Mouse (Mus musculus) lung, embryonic 16.5 days (tissue): ENCODE data around the gene Arfgap3. TPM values are rescaled to one million over a fixed set of nuclear protein-coding genes. Genes with fewer than 3 reads are reported as not detected.
"Not testable (repeated sequence)": the region's sequence is repeated elsewhere in the genome, so short reads cannot be mapped to it uniquely, and the experiment has no call there.

ENCODE experiments used
- ATAC-seq: fragments of 200-750 bp; cut with Nextera tagmentation; 2 replicates; pipeline ENCODE4 v1.8.0; 2017; ENCODE audit warnings: low read depth, mild to moderate bottlenecking, moderate library complexity
- H3K27ac ChIP-seq: fragments of 300-500 bp; sonication (generic); 2 replicates; pipeline ENCODE4 v1.5.1; 2014; ENCODE audit warnings: mild to moderate bottlenecking, control low read depth, low read length
- H3K27me3 ChIP-seq: fragments of 300-500 bp; sonication (generic); 2 replicates; pipeline ENCODE4 v1.6.1; 2014; ENCODE audit warnings: low read depth, low read length, mixed read lengths; ENCODE audit not compliant: control insufficient read depth, insufficient read depth
- H3K36me3 ChIP-seq: fragments of 300-500 bp; sonication (generic); 2 replicates; pipeline ENCODE4 v1.6.1; 2014; ENCODE audit warnings: low read length; ENCODE audit not compliant: control insufficient read depth, insufficient read depth
- H3K4me1 ChIP-seq: fragments of 300-500 bp; sonication (generic); replicated peaks from 2 replicates; pipeline ENCODE4 v1.6.1; 2014; ENCODE audit warnings: low read length, mixed read lengths; ENCODE audit not compliant: control insufficient read depth, insufficient read depth
- H3K4me2 ChIP-seq: fragments of 300-500 bp; sonication (generic); 2 replicates; pipeline ENCODE4 v1.6.1; 2014; ENCODE audit warnings: low read depth, low read length, control low read depth
- H3K4me3 ChIP-seq: fragments of 300-500 bp; sonication (generic); 2 replicates; pipeline ENCODE4 v1.5.1; 2014; ENCODE audit warnings: mild to moderate bottlenecking, low read length, control low read depth
- H3K9ac ChIP-seq: fragments of 300-500 bp; sonication (generic); 2 replicates; pipeline ENCODE4 v1.6.1; 2014; ENCODE audit warnings: low read length, control low read depth
- H3K9me3 ChIP-seq: fragments of 300-500 bp; sonication (generic); 2 replicates; pipeline ENCODE4 v1.6.1; 2016; ENCODE audit warnings: low read length; ENCODE audit not compliant: control insufficient read depth
- WGBS: fragments of 180-500 bp; shearing (Covaris S2); extraction: QIAGEN DNeasy Blood & Tissue Kit; methylation state at CpG from one replicate; pipeline ENCODE4 v1.1.7; 2014; 5-methylcytosine and 5-hydroxymethylcytosine counted together
- polyA plus RNA-seq: library from polyadenylated mRNA; unstranded; fragments of >200 nt; fragmentation: Nextera tagmentation; extraction: Ambion mirVana; gene quantifications from 2 replicates; pipeline ENCODE4 v1.2.1, GENCODE M21; 2015

Arfgap3 gene
- polyA plus RNA-seq, 1 experiment from 2014 or later = 45.8 TPM

DNA sequence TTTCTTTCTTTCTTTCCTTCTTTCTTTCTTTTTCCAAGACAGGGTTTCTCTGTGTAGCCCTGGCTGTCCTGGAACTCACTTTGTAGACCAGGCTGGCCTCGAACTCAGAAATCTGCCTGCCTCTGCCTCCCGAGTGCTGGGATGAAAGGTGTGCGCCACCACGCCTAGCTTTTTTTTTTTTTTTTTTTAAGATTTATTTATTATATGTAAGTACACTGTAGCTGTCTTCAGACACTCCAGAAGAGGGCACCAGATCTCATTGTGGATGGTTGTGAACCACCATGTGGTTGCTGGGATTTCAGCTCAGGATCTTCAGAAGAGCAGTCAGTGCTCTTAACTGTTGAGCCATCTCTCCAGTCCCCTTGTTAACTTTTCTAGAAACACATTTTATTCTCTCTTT is 18.7 kb upstream of the Arfgap3 start:
- not testable (repeated sequence) for H3K36me3 ChIP-seq, H3K9ac ChIP-seq, H3K4me3 ChIP-seq, H3K4me1 ChIP-seq, ATAC-seq, H3K4me2 ChIP-seq, H3K27me3 ChIP-seq, H3K27ac ChIP-seq, H3K9me3 ChIP-seq
- 88% methylated on average over 4 of the region's 4 CpGs for WGBS

DNA sequence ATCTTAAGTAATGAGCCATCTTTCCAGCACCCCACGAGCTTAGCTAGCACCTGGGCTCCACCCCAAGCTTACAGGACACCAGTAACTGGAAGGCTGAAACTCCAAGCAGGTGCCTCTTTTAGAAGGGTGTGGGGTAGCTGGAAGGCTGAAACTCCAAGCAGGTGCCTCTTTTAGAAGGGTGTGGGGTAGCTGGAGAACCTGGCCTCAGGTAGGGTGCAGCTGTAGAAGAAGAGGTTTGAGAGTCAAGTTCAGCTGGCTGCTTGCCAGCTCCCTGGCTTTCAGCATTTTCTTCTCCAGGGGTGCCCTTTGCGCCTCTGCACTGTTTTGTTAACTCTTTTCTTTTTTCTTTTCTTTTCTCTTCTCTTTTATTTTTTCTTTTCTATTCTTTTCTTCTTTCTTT is 18.2 kb upstream of the Arfgap3 start:
- H3K4me1 ChIP-seq = peaks cover 6% of the 10 kb centered on the region; the same call in 1 of the 2 replicates
- no peaks in the 10 kb centered on the region for H3K9me3 ChIP-seq
- 71% methylated on average over 2 of the region's 2 CpGs for WGBS
- H3K4me2 ChIP-seq = 0 out of 2 replicates have a peak overlapping the region, but pooled peaks have one; percentile 8
- H3K4me3 ChIP-seq = no peak overlapping the region
- no peaks in the 10 kb centered on the region for H3K27me3 ChIP-seq
- no peak overlapping the region for H3K9ac ChIP-seq
- H3K27ac ChIP-seq = peak overlapping the region; percentile 87
- peaks cover 4% of the 10 kb centered on the region for H3K36me3 ChIP-seq
- ATAC-seq = peak; percentile 67

DNA sequence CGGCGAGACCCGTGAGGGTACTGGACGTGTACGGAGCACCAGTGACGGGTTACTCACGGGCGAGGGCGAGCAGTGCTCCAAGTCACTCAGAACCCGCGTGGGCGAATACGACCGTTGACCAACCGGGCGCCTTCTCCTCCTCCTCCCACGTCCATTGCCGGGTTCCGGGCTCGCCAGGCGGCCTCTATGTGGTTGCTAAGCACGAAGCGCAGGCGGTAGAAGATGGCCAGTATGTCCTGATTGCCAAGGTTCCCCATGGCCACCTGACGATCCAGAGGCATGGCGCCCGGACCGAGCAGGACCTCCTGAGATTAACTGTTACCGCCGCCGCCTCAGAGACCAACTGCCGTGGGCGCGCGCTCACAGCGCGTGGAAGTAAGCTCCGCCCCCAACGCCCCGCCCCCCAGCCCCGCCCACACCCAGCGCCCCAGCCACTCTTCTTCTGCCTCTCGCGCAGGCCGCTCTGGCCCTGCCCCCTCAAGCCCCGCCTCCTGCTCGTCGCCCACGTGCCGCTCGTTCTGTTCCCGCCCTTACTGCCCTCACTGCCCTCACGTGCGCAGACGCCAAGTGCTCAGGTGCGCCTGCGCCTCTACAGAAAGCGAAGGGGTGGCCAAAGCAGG is 17.0 kb upstream of the Arfgap3 start:
- Histone ChIP-seq H3K4me2 (peak overlapping the region; percentile 87), H3K9ac (peak overlapping the region; percentile 59), H3K9me3 (no peaks in the 10 kb centered on the region), H3K4me3 (peak overlapping the region; percentile 56), H3K4me1 (peaks cover 6% of the 10 kb centered on the region; the same call in 1 of the 2 replicates), H3K27me3 (no peaks in the 10 kb centered on the region), H3K27ac (no peak overlapping the region), H3K36me3 (no peaks in the 10 kb centered on the region)
- 9% methylated on average over 58 of the region's 58 CpGs for WGBS
- ATAC-seq = peak; percentile 91

DNA sequence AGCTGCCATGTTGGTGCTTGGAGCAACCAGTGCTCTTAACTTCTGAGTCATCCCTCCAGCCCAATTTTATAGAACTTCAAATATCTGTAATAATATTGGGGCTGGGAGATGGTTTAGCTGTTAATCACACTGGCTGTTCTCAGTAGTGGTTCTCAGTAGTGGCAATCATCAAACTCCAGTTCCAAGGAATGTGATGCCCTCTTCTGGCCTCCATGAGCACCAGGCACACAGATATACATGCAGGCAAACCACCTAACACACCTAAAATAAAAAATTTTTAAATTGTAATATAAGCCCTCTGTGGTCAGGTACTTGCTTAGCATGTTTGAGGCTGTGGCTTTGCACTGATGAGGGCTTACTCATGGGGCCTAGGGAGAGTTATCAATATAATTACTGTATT is 15.7 kb upstream of the Arfgap3 start:
- ATAC-seq = no peak
- Histone ChIP-seq H3K4me3 (peak overlapping the region; percentile 56; the same call in 1 of the 2 replicates), H3K4me2 (peak overlapping the region; percentile 11; the same call in 1 of the 2 replicates), H3K9me3 (no peaks in the 10 kb centered on the region), H3K9ac (no peak overlapping the region), H3K27me3 (no peaks in the 10 kb centered on the region), H3K36me3 (no peaks in the 10 kb centered on the region), H3K27ac (no peak overlapping the region), H3K4me1 (peaks cover 6% of the 10 kb centered on the region; the same call in 1 of the 2 replicates)

DNA sequence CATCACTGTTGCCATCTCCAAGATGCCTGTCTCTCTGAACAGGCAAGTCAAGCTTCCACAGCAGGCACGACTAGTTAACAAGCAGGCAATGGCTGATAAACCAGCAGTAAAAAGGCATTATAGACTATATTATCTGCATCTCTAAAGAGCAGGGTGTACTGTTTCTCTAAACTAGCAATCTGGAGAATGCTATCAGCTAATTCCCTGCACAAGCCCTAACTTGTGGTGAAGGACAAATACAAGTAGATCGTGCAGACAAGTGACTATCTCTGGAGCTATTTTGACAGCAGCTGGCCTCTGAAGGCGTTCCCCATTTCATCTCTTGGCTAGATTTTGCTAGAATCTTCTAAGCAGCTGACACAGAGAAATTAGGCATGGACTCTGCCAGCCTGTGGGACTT is 14.1 kb upstream of the Arfgap3 start:
- no peaks in the 10 kb centered on the region for H3K9me3 ChIP-seq

DNA sequence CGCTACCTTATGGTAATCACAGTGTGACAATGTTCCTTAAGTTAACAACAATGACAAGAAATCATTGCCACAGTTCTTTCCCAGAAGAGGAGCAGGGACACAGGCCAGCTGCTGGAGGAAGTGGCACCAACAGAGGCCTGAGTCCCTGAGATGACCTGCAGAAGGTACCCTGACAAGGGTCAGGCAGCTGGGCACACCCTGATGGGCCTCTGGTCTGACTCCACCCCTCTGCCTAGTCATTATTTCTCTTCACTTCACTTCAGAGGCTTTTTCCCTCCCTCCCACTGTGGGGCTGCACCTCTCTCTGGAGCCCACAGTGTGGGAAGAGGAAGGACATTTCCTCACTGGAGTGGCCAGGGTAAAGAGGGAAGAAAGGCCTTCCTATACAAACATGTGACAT is 12.8 kb upstream of the Arfgap3 start:
- H3K9ac ChIP-seq, H3K4me2 ChIP-seq, ATAC-seq, H3K36me3 ChIP-seq, H3K27ac ChIP-seq, H3K27me3 ChIP-seq, H3K4me1 ChIP-seq, H3K4me3 ChIP-seq, H3K9me3 ChIP-seq: not testable (repeated sequence)
- WGBS = 81% methylated on average over 1 of the region's 1 CpGs

More for the DNA sequence above, 14.1 kb upstream of the Arfgap3 start:
- Histone ChIP-seq H3K27ac (no peak overlapping the region), H3K4me3 (no peak overlapping the region), H3K4me2 (no peak overlapping the region), H3K9ac (no peak overlapping the region), H3K27me3 (no peaks in the 10 kb centered on the region), H3K4me1 (peaks cover 6% of the 10 kb centered on the region; the same call in 1 of the 2 replicates), H3K36me3 (no peaks in the 10 kb centered on the region)
- ATAC-seq = no peak
- WGBS = 50% methylated on average over 3 of the region's 3 CpGs

DNA sequence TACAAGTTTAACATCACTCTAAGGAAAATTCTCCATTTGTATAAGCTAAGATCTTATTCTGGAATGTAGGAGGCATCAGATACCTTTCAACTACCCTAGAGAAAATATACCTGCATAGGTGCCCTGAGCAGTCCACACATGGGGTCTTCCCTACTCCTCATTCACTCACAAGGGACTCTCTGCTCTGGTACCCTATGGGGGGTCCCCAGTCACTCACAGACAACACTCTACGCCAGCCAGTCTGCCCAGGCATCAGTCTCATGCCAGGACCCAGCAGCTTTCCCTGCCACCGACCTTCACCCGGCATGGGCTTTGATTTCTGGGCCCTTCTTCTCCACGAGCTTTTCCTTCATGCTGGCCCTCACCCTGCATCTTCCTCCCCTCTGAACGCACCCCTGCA is 10.9 kb upstream of the Arfgap3 start:
- H3K9me3 ChIP-seq, H3K4me3 ChIP-seq, H3K4me1 ChIP-seq, H3K36me3 ChIP-seq, H3K27ac ChIP-seq, H3K9ac ChIP-seq, ATAC-seq, H3K27me3 ChIP-seq, H3K4me2 ChIP-seq: not testable (repeated sequence)
- 74% methylated on average over 5 of the region's 5 CpGs for WGBS

DNA sequence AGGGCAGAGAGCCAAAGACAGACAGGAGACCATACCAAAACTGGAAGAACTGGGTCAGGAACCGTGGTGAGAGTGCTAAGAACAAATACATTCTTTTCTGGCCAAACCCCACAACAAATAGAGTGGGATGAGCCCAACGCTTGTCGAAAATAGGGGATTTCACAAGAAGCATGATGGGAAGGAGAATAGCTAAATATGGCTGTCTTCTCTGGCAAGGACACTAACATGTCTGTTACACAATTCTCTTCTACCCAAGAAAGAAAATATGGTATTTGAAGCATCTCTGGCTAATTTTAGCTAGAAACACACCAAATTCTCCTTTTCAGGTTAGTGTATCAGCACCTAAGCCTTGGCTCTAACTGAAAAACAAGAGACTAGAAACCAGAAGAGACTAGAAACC is 10.1 kb upstream of the Arfgap3 start:
- H3K27ac ChIP-seq = no peak overlapping the region
- H3K27me3 ChIP-seq = no peaks in the 10 kb centered on the region
- H3K4me1 ChIP-seq = no peaks in the 10 kb centered on the region
- H3K9me3 ChIP-seq = no peaks in the 10 kb centered on the region
- no peak overlapping the region for H3K4me2 ChIP-seq
- ATAC-seq = no peak
- no peaks in the 10 kb centered on the region for H3K36me3 ChIP-seq
- no peak overlapping the region for H3K4me3 ChIP-seq
- no peak overlapping the region for H3K9ac ChIP-seq
- 33% methylated on average over 3 of the region's 3 CpGs for WGBS

DNA sequence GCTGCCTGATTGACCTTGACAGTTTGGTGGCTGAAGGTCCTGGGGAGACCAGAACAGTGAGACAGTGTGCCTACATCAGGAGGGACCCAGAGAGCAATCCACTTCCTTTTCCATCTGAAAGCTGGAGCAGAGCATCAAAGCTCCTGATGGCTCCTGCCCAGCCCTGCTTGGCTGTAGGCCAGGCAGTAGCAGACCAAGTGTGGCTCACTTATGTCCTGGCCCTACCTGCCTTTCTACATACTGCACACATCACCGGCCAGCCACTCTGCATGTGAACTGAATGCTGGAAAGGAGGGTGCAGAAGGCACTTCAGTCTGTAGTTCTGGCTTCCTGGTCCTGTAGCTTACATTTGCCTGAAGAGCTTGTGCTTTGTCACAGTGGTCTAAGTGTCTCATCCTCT is 8.4 kb upstream of the Arfgap3 start:
- Histone ChIP-seq H3K36me3 (no peaks in the 10 kb centered on the region), H3K9me3 (no peaks in the 10 kb centered on the region), H3K4me1 (no peaks in the 10 kb centered on the region), H3K4me2 (no peak overlapping the region), H3K27ac (no peak overlapping the region), H3K27me3 (no peaks in the 10 kb centered on the region), H3K9ac (no peak overlapping the region), H3K4me3 (no peak overlapping the region)
- 0 out of 2 replicates have a peak, but pooled peaks have one; percentile 31 for ATAC-seq
- WGBS = 81% methylated on average over 1 of the region's 1 CpGs

DNA sequence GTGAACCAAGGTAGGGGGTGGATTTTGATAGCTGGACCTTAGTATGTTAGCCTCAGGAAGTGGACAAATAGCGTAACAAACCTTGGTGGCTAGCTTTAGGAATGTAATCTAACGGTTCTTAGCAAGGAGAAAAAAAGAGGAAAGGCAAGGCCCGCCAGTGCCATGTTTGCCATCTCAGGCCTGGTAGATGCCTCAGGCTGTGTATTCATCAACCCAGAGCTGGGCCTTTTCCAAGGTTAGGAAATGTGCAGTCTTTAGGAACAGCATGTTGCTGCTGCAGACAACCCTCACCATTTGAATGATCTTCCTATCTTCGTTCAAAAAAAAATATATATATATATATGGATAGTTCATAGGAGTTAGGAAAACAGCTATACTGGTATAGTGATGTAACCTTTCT is 1.5 kb upstream of the Arfgap3 start:
- H3K36me3 ChIP-seq = no peaks in the 10 kb centered on the region
- H3K27me3 ChIP-seq = no peaks in the 10 kb centered on the region
- H3K4me2 ChIP-seq = no peak overlapping the region
- H3K9me3 ChIP-seq = no peaks in the 10 kb centered on the region
- no peak for ATAC-seq
- WGBS = 80% methylated on average over 4 of the region's 4 CpGs
- peaks cover 18% of the 10 kb centered on the region for H3K4me1 ChIP-seq
- H3K9ac ChIP-seq = no peak overlapping the region
- no peak overlapping the region for H3K4me3 ChIP-seq
- H3K27ac ChIP-seq = peak overlapping the region; percentile 51
